Mouse (Mus musculus) ES-Bruce4 (cell line): ENCODE data around the gene Gm3448.
"Not testable (repeated sequence)": the region's sequence is repeated elsewhere in the genome, so short reads cannot be mapped to it uniquely, and the experiment has no call there.

ENCODE experiments used
- CTCF ChIP-seq: IDR thresholded peaks from one replicate; pipeline ENCODE4 v1.8.1; 2011; ENCODE audit warnings: low read depth, low read length
- POLR2A ChIP-seq: IDR thresholded peaks from one replicate; pipeline ENCODE4 v1.8.1; 2011; ENCODE audit warnings: low read length; ENCODE audit not compliant: insufficient read depth

GRCm38 (mm10) chr17:15053829-15054200, 12.5 kb upstream of the Gm3448 start:
- TF ChIP-seq CTCF, POLR2A: not testable (repeated sequence)
